Mouse (Mus musculus): ENCODE results near the gene Foxn3.

Gene Foxn3

DNA sequence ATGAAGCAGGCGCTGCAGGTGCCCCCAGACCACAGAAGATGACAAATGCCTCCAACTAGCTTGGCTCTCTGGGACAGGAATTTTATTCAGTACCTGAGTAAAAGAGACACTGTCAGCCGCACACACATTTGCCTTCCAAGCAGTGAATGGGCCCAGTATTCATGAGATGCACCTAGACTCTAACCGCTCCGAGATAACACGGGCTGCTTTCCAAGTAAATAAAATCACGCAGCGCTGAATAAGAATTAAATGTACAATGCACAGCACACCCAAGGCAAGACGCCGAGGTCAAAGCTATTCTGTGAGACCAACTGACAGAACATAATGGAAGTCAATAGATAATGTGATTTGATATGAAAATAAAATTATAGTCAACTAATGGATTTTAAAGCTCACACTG lies 229.4 kb downstream of the Foxn3 start:
- DNase-seq (ENCODE audit: low read depth in 2 of 2, low spot score in 2 of 2): no peak

DNA sequence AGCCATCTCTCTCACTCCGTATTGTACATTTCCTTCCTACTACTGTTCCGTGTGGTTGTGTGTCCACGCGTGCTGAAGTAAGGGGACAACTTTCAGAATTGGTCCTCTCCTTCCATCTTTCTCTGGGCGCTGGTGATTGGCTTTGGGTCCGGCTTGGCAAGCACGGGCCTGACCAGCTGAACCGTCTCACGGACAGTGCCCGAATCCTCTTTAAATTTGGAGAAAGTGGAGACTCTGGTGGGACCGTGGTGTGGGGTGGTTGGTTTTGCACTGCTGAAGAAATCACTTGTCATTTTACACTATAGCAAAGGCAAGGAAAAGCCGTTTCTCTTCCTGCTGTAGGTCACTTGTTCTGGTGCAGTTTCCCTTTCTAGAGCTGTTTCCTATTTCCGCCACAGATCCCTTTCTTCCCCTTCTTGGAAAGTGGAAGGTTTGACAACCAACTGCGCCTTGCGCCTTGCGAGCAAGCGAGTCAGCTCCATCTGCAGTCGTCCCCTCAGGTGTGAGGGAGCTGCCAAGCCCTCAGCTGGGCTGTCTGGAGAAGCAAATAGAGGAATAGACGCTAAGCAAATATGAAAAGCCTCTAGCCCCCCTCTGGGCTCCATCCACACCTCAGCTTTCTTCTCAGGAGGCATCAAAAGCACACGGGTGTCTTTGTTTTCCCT lies 229.9 kb downstream of the Foxn3 start:
- no peak for DNase-seq (ENCODE audit: low read depth in 2 of 2, low spot score in 2 of 2)

DNA sequence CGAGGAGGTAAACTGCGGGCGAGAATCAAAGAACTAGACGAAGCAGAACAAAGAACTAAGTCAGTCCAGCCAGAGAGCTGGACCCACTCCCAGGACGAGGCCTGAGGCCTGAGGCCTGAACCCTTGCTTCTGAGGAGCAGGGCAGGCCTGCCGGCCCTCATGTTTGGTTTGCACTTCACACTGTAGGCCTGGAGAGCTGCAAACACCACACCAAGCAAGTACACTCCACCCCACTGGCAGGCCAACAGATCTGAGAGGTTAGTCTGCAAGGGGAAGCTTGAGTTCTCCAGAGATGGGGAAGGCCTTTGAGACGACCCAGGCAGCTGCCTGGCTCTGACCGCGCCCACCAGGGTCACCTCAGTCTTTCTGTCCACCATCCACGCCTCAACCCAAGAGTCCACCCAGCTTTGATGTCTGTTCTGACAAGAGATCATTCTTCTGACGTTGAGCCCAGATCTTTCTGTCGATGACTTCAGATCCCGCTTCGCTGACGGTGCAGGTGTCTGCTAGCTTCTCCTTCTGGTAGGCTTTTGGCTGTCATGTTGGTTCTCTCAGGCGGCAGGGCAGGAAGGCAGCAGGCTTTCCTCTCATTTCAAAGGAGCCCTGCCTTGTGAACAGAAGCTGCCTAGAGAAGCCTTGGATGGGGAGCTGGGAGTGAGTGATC lies 231.1 kb downstream of the Foxn3 start:
- no peak for DNase-seq (ENCODE audit: low read depth in 2 of 2, low spot score in 2 of 2)

DNA sequence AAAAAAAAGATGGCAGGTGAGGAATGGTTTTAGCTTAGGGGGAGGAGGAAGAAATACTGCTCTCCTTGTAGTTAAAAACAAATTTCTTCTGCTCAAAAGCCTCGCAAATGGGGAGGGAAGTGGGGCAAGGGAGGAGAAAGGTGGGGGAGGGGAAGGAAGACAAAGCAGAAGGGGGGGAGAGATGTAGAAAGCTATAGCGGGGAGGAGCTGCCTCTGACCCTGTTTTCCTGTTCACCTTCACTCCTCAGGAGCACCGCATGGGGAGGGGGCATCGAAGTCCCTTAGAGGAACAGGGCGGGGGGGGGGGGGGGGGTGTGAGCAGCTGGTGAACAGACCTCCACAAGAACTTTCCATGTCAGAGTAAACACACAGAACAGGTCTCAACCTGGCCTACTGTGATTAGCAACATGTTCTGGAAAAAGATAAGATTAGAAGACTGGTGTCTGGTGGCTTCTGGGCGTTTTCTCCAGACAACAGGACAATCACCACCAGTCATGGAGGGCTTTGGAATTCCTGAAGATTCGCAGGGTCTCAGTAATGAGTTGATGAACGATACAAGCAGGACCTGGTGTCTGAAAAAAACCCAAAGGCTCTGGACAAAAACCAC lies 231.9 kb downstream of the Foxn3 start:
- no peak for DNase-seq (ENCODE audit: low read depth in 2 of 2, low spot score in 2 of 2)

DNA sequence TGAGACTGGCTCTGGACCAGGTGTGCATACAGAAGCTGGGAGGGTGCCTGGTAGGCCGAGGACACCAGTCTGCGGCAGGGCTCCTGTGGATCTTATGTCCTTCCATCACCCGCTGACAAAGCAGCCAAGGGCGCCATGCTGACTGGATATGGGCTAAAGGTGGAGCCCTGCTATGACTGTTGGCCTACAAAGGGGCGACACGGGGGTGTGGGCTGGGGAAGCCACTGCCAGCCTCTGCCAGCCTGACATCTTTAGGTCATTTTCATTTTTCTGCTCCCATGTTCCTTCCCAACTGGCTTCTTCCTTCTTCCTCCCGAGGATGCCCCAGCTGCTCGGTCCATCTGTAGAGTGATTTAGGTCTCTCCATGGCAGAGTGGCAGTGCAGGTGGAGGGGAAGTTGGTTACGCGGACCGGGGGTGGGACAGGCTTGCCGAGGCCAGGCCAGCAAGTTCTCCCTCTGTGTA lies 232.5 kb downstream of the Foxn3 start:
- no peak for DNase-seq (ENCODE audit: low read depth in 2 of 2, low spot score in 2 of 2)

DNA sequence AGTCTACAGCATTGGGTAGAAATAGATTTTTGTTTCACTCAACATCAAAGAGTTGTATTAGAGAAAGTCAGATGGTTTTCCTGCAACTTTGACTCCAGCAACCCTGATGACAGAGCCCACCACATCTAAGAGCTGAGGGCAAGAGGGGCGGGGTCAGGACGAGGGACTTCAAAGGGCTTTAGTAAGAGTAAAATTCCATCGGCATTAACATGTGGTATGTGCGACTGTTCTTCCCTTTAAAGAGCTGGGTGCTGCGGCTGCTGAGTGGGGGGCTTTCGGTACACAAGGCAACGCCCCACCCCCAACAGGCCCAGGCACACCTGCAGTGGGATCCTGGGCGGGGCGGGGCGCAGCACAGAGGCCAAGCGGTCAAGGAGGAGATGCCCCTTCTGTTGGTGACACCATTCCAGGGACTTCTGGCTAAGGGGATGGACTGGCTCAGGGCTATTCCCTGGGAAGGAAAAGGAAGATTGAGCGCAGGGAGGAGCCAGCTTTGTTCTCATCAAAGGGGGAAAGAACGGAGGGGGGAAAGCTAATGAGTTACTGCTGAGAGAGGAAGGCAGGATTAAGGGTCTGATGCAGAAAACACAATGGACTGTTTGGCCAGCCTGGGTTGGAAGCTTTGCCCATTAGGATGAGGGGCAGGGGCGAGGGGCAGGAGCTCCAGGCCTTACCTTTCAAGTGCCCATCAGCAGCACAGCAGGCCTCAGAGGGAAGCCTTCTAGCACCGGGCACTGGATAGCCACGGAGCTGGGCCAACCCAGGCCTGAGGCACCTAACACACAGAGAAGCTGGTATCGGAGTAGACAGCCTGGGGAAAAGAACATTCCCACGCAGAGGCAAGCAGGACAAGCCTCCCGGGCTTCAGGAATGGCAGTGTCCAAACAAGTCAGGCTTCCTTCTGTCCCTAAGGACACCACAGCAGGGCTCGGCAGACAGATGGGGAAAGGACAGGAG lies 233.8 kb downstream of the Foxn3 start:
- peak; percentile 56 to 75 for DNase-seq (ENCODE audit: low read depth in 2 of 2, low spot score in 2 of 2)

DNA sequence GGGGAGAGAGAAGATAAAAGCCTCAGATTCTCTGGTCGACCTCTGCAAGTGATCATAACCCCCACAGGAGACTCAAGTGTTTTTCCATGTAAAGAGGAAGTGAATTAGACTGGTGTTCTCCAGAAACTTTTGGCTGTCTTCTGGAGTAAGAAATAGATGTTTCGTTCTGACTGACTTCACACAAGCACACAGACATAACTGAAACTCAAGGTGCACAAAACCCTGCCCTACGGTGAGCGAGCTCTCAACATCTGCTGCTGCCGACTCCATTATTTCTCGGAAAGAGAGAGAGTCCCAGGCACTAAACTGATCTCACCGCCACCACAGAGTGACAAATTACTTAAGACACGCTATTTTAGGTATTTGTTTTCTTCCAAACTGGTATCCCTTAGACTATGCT lies 237.2 kb downstream of the Foxn3 start:
- no peak for DNase-seq (ENCODE audit: low read depth in 2 of 2, low spot score in 2 of 2)

DNA sequence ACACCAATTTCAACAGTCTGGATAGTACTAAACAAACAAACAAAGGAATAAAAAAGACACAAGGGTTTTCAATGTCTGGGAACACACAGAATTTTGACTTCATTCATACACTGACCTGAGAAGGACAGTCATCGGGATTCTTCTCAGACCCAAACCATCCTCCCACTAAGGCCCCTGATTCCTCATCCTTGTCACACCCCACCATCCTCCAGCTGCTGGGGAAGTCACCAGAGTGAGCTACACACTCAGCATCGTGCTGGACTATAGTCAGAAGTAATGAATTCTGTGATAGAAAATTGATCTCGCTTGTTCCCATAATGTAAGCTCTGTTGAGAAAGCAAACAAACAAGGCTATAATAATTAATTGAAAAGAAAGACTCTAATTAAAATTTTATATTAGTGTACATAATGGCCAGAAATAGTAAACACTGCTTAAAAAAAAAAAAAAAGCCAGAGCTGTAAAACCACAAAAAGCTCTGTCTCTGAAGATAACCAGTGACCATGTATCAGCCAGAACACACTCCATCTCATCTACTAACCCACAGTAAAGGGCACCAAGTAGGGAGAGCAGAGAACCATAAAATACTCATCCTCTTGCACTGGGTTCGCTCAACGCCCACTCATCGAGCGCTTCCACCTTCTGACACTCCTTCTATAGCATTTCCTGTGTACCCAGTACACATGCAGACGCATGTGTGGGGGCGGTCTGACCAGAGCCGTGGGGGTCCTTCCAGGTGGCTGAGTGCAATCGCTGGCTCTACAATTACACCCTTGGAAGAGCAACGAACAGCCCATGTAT lies 241.6 kb downstream of the Foxn3 start:
- peak; percentile 7 to 23 for DNase-seq (ENCODE audit: low read depth in 2 of 2, low spot score in 2 of 2)

DNA sequence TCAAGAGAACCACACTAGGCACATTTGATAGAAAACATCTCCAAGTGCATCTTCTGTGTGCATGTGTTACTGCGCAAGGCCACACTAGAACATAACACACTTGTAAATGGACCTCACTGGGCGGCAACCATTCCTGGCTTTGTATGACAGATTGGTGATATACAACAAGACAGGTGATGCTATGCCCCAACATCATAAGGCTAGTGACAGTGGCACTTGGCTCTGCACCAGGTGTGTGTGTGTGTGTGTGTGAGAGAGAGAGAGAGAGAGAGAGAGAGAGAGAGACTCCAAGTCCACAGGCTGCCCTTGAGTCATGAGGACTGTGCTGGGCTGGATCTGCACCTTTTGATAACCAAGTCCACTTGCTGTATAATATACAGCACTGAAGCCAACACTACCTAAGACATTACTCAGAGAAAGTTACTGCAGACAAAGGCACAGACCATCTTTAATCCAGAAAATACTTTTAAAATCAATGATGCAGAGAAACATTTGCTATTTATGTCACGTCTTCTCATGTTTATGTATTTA lies 242.4 kb downstream of the Foxn3 start:
- DNase-seq (ENCODE audit: low read depth in 2 of 2, low spot score in 2 of 2): no peak

DNA sequence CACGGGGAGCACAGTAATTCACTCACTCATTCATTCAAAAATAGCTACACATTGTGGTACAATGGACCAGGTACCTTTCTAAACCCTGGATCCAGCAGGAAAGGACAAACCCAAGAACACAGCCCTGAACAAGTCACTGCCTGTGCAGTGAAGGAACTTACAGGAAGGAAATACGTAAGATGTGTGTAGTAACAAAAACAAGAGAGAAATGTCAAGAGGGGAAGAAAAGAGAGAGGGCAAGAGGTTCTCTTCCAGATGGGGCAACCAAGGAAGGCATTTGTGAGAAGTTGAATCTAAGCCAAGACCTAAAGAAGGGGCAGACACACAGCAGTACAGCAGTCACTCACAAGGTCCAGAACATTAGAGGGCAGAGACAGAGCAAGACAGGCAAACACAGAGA lies 243.5 kb downstream of the Foxn3 start:
- no peak for DNase-seq (ENCODE audit: low read depth in 2 of 2, low spot score in 2 of 2)

DNA sequence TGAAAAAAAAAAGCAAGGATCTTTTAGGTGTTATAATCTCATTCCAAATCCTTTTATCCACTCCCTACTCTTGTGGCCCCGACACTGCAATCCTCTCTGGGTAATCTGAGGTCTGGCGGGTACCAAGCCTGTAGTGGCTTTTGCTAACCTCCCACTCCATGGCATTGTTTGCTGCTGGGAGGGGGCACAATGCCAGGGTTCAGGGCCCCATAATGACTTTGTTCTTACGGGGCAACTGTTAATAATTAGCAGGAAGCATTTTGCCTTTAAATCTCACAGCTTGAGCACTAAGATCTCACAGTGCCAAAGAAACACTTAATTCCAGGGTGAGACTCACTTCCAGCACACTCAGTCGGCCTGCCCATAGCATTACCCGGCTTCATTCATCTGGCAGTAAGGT lies 244.2 kb downstream of the Foxn3 start:
- DNase-seq (ENCODE audit: low read depth in 2 of 2, low spot score in 2 of 2): no peak

DNA sequence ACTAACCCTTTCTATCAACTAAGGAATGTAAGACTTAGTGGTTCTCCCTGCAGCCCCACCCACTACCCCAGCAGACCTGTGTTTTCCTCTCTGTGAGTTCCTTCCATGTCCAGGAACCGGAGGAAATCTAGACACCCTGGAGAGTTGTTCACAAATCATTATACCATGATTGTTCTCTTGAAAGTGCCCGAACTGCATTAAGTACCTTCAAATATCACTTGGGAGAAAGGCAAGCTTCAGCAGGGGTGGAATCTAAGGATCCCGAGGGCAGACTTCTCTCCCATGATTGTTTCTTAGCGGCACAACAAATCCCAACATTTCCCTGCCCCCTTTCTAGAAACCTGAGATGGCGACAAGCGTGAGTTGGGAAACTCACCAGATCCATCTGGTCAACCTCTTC lies 247.5 kb downstream of the Foxn3 start:
- DNase-seq (ENCODE audit: low read depth in 2 of 2, low spot score in 2 of 2): no peak

DNA sequence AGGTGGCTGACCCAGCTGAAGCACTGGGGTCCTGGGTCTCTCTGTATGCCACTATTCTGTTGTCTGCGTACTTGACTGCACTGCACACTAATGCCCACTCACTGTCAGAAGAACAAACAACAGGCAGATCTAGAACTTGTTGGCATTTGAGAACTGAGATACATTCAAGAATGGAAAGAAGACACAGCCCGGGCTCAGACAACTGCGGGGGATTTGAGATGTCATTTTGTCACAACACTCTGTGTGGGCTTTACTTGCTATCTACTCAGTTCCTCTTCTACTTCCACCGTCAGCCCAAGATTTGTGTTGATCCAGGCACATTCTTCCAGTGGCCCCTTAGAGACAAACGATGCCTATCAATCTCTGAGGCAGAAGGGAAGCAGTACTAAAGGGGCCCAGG lies 248.6 kb downstream of the Foxn3 start:
- DNase-seq (ENCODE audit: low read depth in 2 of 2, low spot score in 2 of 2): no peak

DNA sequence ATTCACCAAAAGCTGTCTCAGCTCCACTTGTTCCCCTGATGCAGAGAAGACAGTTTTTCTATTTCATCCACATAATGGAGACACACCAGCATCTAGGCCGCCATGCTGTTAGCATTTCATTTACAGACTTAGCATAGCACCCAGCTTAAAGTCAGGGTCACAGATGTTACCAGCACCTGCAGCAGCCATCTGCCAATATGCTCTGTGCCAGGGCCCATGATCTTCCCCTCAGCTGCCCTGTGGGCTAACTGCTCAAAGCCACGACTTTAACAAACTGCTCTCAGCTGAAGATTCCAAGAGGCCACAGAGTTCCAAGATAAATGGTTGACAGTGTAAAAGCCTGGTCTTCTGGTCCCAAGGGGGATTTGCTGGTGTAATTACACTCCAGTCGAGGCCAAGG lies 252.1 kb downstream of the Foxn3 start:
- no peak for DNase-seq (ENCODE audit: low read depth in 2 of 2, low spot score in 2 of 2)

DNA sequence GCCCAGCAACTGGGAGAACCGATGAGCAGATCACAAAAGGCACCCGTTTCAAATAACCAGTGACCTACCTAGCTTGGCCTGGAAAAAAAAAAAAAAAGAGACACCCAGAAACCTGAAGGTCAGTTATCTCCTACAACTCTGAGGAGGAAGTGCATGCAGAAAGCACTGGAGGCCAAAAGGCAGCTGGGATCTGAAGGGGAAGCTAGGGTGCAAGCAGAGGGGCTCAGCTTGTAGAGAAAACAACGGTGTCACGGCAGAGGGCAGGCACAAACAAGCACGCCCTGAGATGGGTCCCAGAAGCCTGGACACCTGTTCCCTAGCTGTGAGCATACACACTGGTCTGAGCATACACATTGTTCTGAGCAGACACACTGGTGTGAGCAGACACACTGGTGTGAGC lies 253.4 kb downstream of the Foxn3 start:
- DNase-seq (ENCODE audit: low read depth in 2 of 2, low spot score in 2 of 2): no peak

DNA sequence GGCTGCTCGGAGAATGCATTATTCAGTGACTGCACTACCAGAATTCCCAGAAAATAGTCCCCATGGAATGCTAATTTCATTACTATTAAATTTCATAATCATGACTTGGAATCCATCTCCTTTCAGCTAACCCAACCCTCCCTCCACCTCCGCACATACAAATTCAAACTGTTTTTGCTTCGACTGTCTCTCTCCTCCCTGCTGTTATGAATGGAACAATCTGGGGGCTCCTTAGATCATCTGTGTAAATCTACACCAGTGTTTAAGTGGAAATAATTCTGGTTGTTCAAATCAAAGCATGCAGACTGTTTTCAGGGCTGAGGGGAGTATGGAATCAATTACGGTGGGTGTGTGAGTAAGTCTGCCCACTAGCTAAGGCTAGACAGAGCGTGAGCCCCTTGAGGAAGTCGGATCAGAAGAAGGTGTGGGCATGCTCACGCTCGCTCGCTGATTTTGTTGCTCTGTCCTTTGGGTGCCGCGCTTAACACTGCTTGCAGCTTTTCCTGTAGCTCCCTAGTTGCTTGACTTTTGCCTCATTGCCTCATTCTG lies 254.8 kb downstream of the Foxn3 start:
- DNase-seq (ENCODE audit: low read depth in 2 of 2, low spot score in 2 of 2): no peak

DNA sequence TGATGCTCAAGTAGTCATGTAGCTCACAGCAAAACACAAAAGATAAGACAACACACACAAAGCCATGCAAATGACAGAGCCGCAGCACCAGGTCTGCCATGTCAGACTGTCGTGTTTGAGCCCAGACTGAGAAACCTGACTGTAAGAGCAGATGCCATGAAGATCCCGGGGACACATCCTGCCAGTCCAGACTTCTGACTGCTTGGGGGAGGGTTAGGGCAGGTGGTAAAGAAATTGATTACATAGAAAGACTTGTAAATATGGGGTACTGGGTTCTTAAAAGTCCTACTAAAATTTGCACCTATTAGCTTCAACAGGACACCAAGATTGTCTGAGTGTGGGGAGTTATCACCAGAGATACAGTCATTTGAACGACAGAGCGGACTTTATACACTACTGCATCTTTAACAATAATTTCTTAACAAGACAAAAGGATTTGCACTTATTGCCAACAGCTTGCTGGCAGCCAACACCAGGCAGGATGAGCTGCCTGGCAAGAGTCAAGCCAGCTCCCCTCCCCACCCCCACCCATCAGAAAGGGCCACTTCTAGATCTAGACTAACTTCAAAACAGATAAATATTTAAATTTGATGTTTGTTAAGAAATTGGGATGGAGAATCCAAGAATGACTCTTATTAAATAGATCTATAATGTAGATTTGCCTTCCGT lies 256.7 kb downstream of the Foxn3 start:
- no peak for DNase-seq (ENCODE audit: low read depth in 2 of 2, low spot score in 2 of 2)

DNA sequence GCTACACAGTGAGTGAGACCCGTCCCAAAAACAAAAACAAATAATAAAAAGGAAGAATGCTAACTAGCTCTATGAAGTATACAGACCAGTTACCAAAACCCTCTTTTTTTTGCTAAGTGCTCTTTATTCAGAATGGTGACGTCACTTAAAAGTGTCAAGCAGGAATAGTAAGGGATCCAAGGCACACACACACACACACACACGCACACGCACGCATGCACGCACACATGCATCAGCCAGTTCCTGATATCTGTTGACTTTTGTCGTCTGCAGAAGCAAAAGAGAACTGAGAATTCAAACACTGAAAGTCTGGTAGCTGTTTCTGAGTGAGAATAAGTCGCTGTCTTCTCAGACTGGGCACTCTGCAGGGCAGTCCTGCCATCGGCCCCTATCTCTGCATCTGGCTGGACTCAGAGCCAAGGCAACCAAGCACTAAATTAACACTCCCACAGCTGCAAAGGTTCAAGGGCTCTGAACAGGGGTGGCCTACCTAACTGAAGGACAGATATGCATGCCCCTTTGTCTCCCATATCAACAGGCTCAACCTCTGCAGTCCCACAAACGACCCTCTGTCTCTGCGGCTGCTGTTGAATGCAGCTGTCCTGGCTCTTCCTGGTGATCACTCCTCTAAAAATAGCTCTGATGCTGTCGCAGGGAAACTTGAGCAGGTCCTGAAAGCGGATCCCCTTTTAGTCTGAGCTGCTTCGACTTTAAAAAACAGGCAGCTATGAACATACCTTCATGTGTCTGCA lies 257.4 kb downstream of the Foxn3 start:
- no peak for DNase-seq (ENCODE audit: low read depth in 2 of 2, low spot score in 2 of 2)

DNA sequence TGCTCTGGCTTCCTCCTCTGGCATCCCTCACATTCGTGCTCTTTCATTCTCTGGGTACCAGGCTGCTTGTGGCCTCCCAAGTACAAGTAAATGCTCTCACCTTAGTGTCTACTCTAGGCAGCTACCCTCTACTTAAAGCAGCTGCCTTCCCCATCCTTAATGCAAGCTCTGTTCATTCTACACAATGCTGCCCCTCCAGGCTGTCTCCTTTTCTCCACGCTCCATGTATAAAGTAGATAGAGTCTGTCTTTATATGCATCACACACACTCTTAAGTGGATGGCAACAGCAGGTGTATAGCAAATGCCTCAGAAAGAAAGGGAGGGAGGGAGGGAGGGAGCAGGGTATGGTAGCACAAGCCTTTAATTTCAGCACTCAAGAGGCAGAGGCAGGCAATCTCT lies 258.1 kb downstream of the Foxn3 start:
- DNase-seq (ENCODE audit: low read depth in 2 of 2, low spot score in 2 of 2): no peak
